In the genomic region with DNA sequence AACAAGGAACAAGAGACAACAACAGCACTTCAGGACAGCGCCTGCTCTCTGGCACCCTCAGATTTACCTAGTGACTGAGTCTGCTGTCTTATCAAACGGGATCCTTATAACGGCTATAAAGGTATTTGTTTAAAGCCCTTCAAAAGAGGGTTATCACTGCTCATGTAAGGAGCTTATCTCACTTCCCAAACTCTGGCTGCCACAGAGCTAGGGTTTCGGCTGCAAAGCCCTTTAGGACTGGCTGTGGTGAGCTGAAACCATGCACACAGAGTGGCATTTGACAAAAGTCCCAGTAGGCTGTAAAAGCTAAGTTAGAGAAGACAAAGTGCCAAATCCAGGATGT, we compare ENCODE assay signal across 15 mouse cellular contexts. TPM values are rescaled to one million over a fixed set of nuclear protein-coding genes. Genes with fewer than 3 reads are reported as not detected.
DNase-seq lines count a peak whose midpoint lies in the region; ATAC-seq and TF ChIP-seq lines count a peak whose summit lies in the region.
"Had no signal": no experiment of that assay in that cellular context is flagged by ENCODE, and none has a peak within 500 bp of the region (broad histone marks: within the 10 kb centered on the region; RNA-seq: fewer than 3 reads in every experiment).

No protein-coding gene starts in this region.

- peak; percentile 88 for TF ChIP-seq EP300 in liver, postnatal 0 days (IDR thresholded peaks at IDR 0.05; ENCODE audit: low read depth)

- no peak for TF ChIP-seq CTCF in G1E (IDR thresholded peaks at IDR 0.05; ENCODE audit: low read depth, low read length)
- no peak for TF ChIP-seq CTCF in liver, postnatal 0 days (IDR thresholded peaks at IDR 0.05; ENCODE audit: low read depth)

- ATAC-seq in heart, embryonic 12.5 days (ENCODE audit: insufficient number of reproducible peaks, low FRiP score) = peak; percentile 17; the same call in 1 of the 2 replicates
- ATAC-seq in G1E (ENCODE audit: extremely low read depth, insufficient number of reproducible peaks, low FRiP score, poor library complexity, severe bottlenecking) = peak; percentile 72
- no peak for ATAC-seq in liver, postnatal 0 days
- ATAC-seq: forebrain, embryonic 15.5 days; midbrain, embryonic 15.5 days had no signal

- WGBS in heart, embryonic 12.5 days = 11% methylated on average over 4 of the region's 4 CpGs
- WGBS in liver, postnatal 0 days (ENCODE audit: insufficient replicate concordance) = 35% methylated on average over 4 of the region's 4 CpGs

- peaks cover 19% of the 10 kb centered on the region for H3K4me1 ChIP-seq in heart, embryonic 12.5 days (replicated peaks)
- peaks cover 63% of the 10 kb centered on the region for H3K4me1 ChIP-seq in G1E (ENCODE audit: insufficient read depth, low read depth, low read length)
- peaks cover 24% of the 10 kb centered on the region for H3K4me1 ChIP-seq in liver, postnatal 0 days (ENCODE audit: insufficient read depth)
- H3K4me1 ChIP-seq: forebrain, embryonic 15.5 days had no signal

- no peak overlapping the region; the same call in 1 of the 2 replicates for H3K27ac ChIP-seq in heart, embryonic 12.5 days (ENCODE audit: poor library complexity, severe bottlenecking)
- peak overlapping the region; percentile 68; the same call in 1 of the 2 replicates for H3K27ac ChIP-seq in liver, postnatal 0 days (ENCODE audit: low read depth)
- H3K27ac ChIP-seq: forebrain, embryonic 15.5 days; limb, embryonic 15.5 days; midbrain, embryonic 15.5 days; neural tube, embryonic 15.5 days; stomach, embryonic 15.5 days had no signal

- DNase-seq in heart, postnatal 4 days = no peak
- DNase-seq in G1E (ENCODE audit: low spot score) (no peak), liver (peak; percentile 60)
- DNase-seq in liver, postnatal 0 days = no peak
- DNase-seq in thymus, postnatal 0 days (ENCODE audit: low spot score) = no peak
- DNase-seq in spleen, adult 12 weeks (ENCODE audit: low spot score) = no peak
- DNase-seq: cerebellum, adult 9-10 months; right cerebral cortex, postnatal 25 days had no signal

- H3K36me3 ChIP-seq in heart, embryonic 12.5 days = no peaks in the 10 kb centered on the region
- peaks cover 24% of the 10 kb centered on the region for H3K36me3 ChIP-seq in G1E (replicated peaks)
- H3K36me3 ChIP-seq in liver, postnatal 0 days (replicated peaks; ENCODE audit: insufficient read depth, low read length) = peaks cover 28% of the 10 kb centered on the region; the same call in 1 of the 2 replicates
- H3K36me3 ChIP-seq: forebrain, embryonic 15.5 days; limb, embryonic 15.5 days; midbrain, embryonic 15.5 days; neural tube, embryonic 15.5 days; stomach, embryonic 15.5 days had no signal

- no peak overlapping the region for H3K9ac ChIP-seq in heart, embryonic 12.5 days
- H3K9ac ChIP-seq in liver, postnatal 0 days (replicated peaks) = peak overlapping the region; percentile 48
- H3K9ac ChIP-seq: forebrain, embryonic 15.5 days; limb, embryonic 15.5 days; midbrain, embryonic 15.5 days; neural tube, embryonic 15.5 days; stomach, embryonic 15.5 days had no signal

- peaks cover 59% of the 10 kb centered on the region for H3K27me3 ChIP-seq in heart, embryonic 12.5 days (replicated peaks)
- no peaks in the 10 kb centered on the region for H3K27me3 ChIP-seq in G1E (ENCODE audit: insufficient read depth, low read length)
- H3K27me3 ChIP-seq in liver, postnatal 0 days (ENCODE audit: insufficient read depth, low read length) = no peaks in the 10 kb centered on the region
- H3K27me3 ChIP-seq: forebrain, embryonic 15.5 days; limb, embryonic 15.5 days; midbrain, embryonic 15.5 days; neural tube, embryonic 15.5 days; stomach, embryonic 15.5 days had no signal

- H3K9me3 ChIP-seq in heart, embryonic 12.5 days (replicated peaks) = no peaks in the 10 kb centered on the region
- peaks cover 3% of the 10 kb centered on the region; the same call in 1 of the 2 replicates for H3K9me3 ChIP-seq in G1E (replicated peaks)
- no peaks in the 10 kb centered on the region for H3K9me3 ChIP-seq in liver, postnatal 0 days (ENCODE audit: low read length)
- H3K9me3 ChIP-seq: forebrain, embryonic 15.5 days; limb, embryonic 15.5 days; midbrain, embryonic 15.5 days; neural tube, embryonic 15.5 days; stomach, embryonic 15.5 days had no signal

- H3K4me3 ChIP-seq in heart, embryonic 12.5 days = no peak overlapping the region
- H3K4me3 ChIP-seq in G1E (ENCODE audit: low read depth, low read length) = peak overlapping the region; percentile 44; the same call in 1 of the 2 replicates
- peak overlapping the region; percentile 21 for H3K4me3 ChIP-seq in liver, postnatal 0 days (ENCODE audit: low read depth, low read length)
- H3K4me3 ChIP-seq: forebrain, embryonic 15.5 days; limb, embryonic 15.5 days; midbrain, embryonic 15.5 days; myocyte; neural tube, embryonic 15.5 days; stomach, embryonic 15.5 days had no signal

- H3K4me2 ChIP-seq in heart, embryonic 12.5 days = peak overlapping the region; percentile 34
- peak overlapping the region; percentile 60 for H3K4me2 ChIP-seq in liver, postnatal 0 days (ENCODE audit: low read depth, low read length)
- H3K4me2 ChIP-seq: forebrain, embryonic 15.5 days; limb, embryonic 15.5 days; midbrain, embryonic 15.5 days; neural tube, embryonic 15.5 days; stomach, embryonic 15.5 days had no signal

RNA-seq across cellular contexts. Expression of gene Fhdc1, which starts 12.1 kb away (rescaled TPM):
- 4.4 TPM in 2 replicates for polyA plus RNA-seq in heart, embryonic 12.5 days (2016; fragmentation: Nextera tagmentation; extraction: Ambion mirVana)
- total RNA-seq in heart, postnatal 4 days (2021) = 1 to 10 TPM; 1.0 to 1.3 TPM
- 24.0 and 97.7 TPM in 2 replicates for total RNA-seq in G1E (2014; fragmentation: Nextera tagmentation)
- 1.7 and 1.8 TPM in 2 replicates for total RNA-seq in G1E (2017)
- 1.4 and 1.9 TPM in 2 replicates for polyA plus RNA-seq in G1E (2012)
- polyA plus RNA-seq in liver, postnatal 0 days (2015; fragmentation: Nextera tagmentation; extraction: Ambion mirVana) = 16.8 and 19.1 TPM in 2 replicates
- polyA plus RNA-seq in thymus, postnatal 0 days (2015; fragmentation: Nextera tagmentation; extraction: Ambion mirVana) = 0.36 and 0.45 TPM in 2 replicates
